Mouse (Mus musculus) cerebellum, adult 2 months (tissue): ENCODE results near the gene Il17re.

Source experiments
- CTCF ChIP-seq: fragments of 200-500 bp; IDR thresholded peaks from 2 replicates; pipeline ENCODE4 v1.5.1; 2011; ENCODE audit warnings: low read depth, mild to moderate bottlenecking, control low read depth, low read length, moderate library complexity, borderline replicate concordance; ENCODE audit not compliant: insufficient read depth
- POLR2A ChIP-seq: fragments of 200-500 bp; IDR thresholded peaks from 2 replicates; pipeline ENCODE4 v1.6.1; 2011; ENCODE audit warnings: low read length, control low read depth, borderline replicate concordance; ENCODE audit not compliant: insufficient read depth

DNA sequence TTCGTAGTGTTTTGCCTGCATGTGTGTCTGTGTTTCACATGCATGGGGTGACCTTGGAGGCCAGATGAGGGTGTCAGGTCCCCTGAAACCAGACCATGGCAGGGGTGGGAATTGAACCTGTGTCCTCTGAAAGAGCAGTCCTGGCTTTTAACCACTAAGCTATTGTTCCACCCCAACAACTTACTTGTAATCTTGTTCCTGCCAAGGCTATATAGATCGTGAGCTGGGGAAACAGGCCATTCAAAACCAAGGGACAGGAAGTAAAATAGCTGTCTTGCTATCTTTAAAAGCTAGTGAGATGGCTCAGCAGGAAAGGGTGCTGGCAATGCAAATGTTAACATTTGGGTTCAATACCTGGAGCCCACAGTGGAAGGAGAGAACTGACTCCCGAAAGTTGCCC lies 28.3 kb upstream of the Il17re start:
- TF ChIP-seq CTCF (no peak), POLR2A (no peak)
